Comparison of ENCODE assay signal across 8 mouse cellular contexts in the genomic region with DNA sequence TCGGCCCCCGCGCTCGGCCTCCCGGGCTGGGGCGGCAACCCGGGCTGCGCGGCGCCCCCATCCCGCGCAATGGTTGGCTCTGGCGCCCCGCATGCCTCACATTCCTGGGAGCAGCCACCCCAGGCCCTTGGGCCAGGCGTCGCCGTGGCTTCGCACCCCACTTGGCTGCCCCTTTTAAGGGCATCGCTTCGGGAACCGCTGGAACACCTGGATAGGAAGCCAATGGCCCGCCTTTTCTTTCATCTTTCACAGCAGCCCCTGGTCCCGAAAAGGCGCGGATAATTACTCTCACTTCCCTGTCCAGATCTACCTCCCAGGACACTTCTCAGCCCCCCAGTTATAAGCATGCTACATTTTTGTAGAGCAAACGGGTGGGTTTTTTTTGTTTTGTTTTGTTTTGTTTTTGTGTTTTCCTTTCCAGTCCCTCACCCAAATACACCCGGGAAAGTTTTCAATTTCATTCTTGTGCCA.
A peak's percentile ranks its signal among the peaks of the same experiment; 100 is the strongest.
DNase-seq lines count a peak whose midpoint lies in the region; ATAC-seq and TF ChIP-seq lines count a peak whose summit lies in the region.

No protein-coding gene starts in this region.

- no peaks in the 10 kb centered on the region for H3K36me3 ChIP-seq in neural tube, embryonic 11.5 days (ENCODE audit: control insufficient read depth, insufficient read depth, low read length)
- no peaks in the 10 kb centered on the region for H3K36me3 ChIP-seq in hindbrain, embryonic 16.5 days (ENCODE audit: control insufficient read depth, insufficient read depth, low read length)
- no peaks in the 10 kb centered on the region for H3K36me3 ChIP-seq in myocyte (ENCODE audit: control insufficient read depth, insufficient read depth)

- 5% methylated on average over 27 of the region's 27 CpGs for WGBS in cerebellum, adult 2 months
- under 1% methylated on average over 18 of the region's 27 CpGs for WGBS in neural tube, embryonic 11.5 days
- WGBS in hindbrain, embryonic 16.5 days, result 2% methylated on average over 27 of the region's 27 CpGs

- H3K27ac ChIP-seq in cerebellum, adult 2 months (ENCODE audit: insufficient read depth, low read length), result no peak overlapping the region
- H3K27ac ChIP-seq in neural tube, embryonic 11.5 days (ENCODE audit: low read depth, low read length), result peak overlapping the region; percentile 81
- peak overlapping the region; percentile 88 for H3K27ac ChIP-seq in hindbrain, embryonic 16.5 days (ENCODE audit: low read depth, low read length)

- H3K4me3 ChIP-seq in cerebellum, adult 2 months (replicated peaks; ENCODE audit: insufficient read depth, low read depth, low read length), result peak overlapping the region; percentile 85
- peak overlapping the region; percentile 93 for H3K4me3 ChIP-seq in neural tube, embryonic 11.5 days (ENCODE audit: low read depth, low read length)
- H3K4me3 ChIP-seq in hindbrain, embryonic 16.5 days (ENCODE audit: low read length), result peak overlapping the region; percentile 85
- peak overlapping the region; percentile 51 for H3K4me3 ChIP-seq in myocyte

- DNase-seq in cerebellum, adult 2 months, result no peak
- no peak for DNase-seq in cerebellum, postnatal 14 days
- no peak for DNase-seq in neural tube, embryonic 11.5 days (ENCODE audit: low spot score)
- no peak for DNase-seq in neural tube, embryonic 10.5 days (ENCODE audit: extremely low spot score, low spot score)
- DNase-seq in cerebellum, adult 11 months, result no peak
- no peak for DNase-seq in adrenal gland, adult 18-20 months (ENCODE audit: low spot score in 2 of 2)

- no peak; the same call in 1 of the 2 replicates for ATAC-seq in neural tube, embryonic 11.5 days (ENCODE audit: insufficient read depth, low FRiP score, low TSS enrichment)
- no peak for ATAC-seq in hindbrain, embryonic 16.5 days

- no peak for TF ChIP-seq POLR2A in cerebellum, adult 2 months (IDR thresholded peaks at IDR 0.05; ENCODE audit: borderline replicate concordance, insufficient read depth, low read length)
- TF ChIP-seq POLR2A in myocyte (IDR thresholded peaks at IDR 0.05; ENCODE audit: insufficient read length, low read depth), result no peak

- H3K27me3 ChIP-seq in cerebellum, adult 2 months (ENCODE audit: control insufficient read depth, insufficient read depth, low read length), result no peaks in the 10 kb centered on the region; the same call in 1 of the 2 replicates
- H3K27me3 ChIP-seq in neural tube, embryonic 11.5 days (ENCODE audit: control insufficient read depth, insufficient read depth, low read length), result no peaks in the 10 kb centered on the region
- no peaks in the 10 kb centered on the region for H3K27me3 ChIP-seq in hindbrain, embryonic 16.5 days (replicated peaks; ENCODE audit: control insufficient read depth, insufficient read depth, low read length)
- no peaks in the 10 kb centered on the region for H3K27me3 ChIP-seq in myocyte (ENCODE audit: control insufficient read depth, insufficient read depth, insufficient read length)

- peak overlapping the region; percentile 94 for H3K9ac ChIP-seq in neural tube, embryonic 11.5 days (ENCODE audit: low read length)
- peak overlapping the region; percentile 88 for H3K9ac ChIP-seq in hindbrain, embryonic 16.5 days (ENCODE audit: low read depth, low read length)

- peak overlapping the region; percentile 91 for H3K4me2 ChIP-seq in neural tube, embryonic 11.5 days (ENCODE audit: low read depth)
- peak overlapping the region; percentile 77 for H3K4me2 ChIP-seq in hindbrain, embryonic 16.5 days (ENCODE audit: low read length)
- peak overlapping the region; percentile 88 for H3K4me2 ChIP-seq in myocyte (ENCODE audit: low read depth)

- H3K9me3 ChIP-seq in neural tube, embryonic 11.5 days (ENCODE audit: control insufficient read depth, low read length), result no peaks in the 10 kb centered on the region
- H3K9me3 ChIP-seq in hindbrain, embryonic 16.5 days (ENCODE audit: control insufficient read depth, low read length), result no peaks in the 10 kb centered on the region

- H3ac ChIP-seq in myocyte (ENCODE audit: control insufficient read depth, insufficient read length), result peak overlapping the region; percentile 98

- peaks cover 3% of the 10 kb centered on the region; the same call in 1 of the 2 replicates for H3K4me1 ChIP-seq in cerebellum, adult 2 months (ENCODE audit: control insufficient read depth, insufficient read depth, low read length)
- peaks cover 16% of the 10 kb centered on the region for H3K4me1 ChIP-seq in neural tube, embryonic 11.5 days (ENCODE audit: control insufficient read depth, insufficient read depth, low read length)
- H3K4me1 ChIP-seq in hindbrain, embryonic 16.5 days (ENCODE audit: control insufficient read depth, insufficient read depth, low read depth, low read length), result peaks cover 7% of the 10 kb centered on the region

- peaks cover 70% of the 10 kb centered on the region for H3K79me2 ChIP-seq in myocyte (ENCODE audit: control insufficient read depth, insufficient read depth)

- TF ChIP-seq CTCF in cerebellum, adult 2 months (IDR thresholded peaks at IDR 0.05; ENCODE audit: borderline replicate concordance, insufficient read depth, low read depth, low read length), result no peak

TF ChIP-seq in myocyte, 11 proteins besides CTCF, POLR2A, EP300 and RAD21:
- TF ChIP-seq SRF (IDR thresholded peaks at IDR 0.05; ENCODE audit: control insufficient read depth, insufficient read length, low read depth), result peak; percentile 50
- TF ChIP-seq USF1 (IDR thresholded peaks at IDR 0.05; ENCODE audit: low read depth), result no peak
- TF ChIP-seq MYOG (IDR thresholded peaks at IDR 0.05; ENCODE audit: control insufficient read depth in 1 of 3, insufficient read depth in 1 of 3, insufficient read length in 2 of 3, low read depth in 2 of 3), result peak in 1 of 3 experiments; percentile 30
- TF ChIP-seq MAX (IDR thresholded peaks at IDR 0.05; ENCODE audit: low read depth), result no peak
